Mouse (Mus musculus): ENCODE results near the gene Gm17521.
"Not testable (repeated sequence)": the region's sequence is repeated elsewhere in the genome, so short reads cannot be mapped to it uniquely, and the experiment has no call there.

Gm17521 gene

DNA sequence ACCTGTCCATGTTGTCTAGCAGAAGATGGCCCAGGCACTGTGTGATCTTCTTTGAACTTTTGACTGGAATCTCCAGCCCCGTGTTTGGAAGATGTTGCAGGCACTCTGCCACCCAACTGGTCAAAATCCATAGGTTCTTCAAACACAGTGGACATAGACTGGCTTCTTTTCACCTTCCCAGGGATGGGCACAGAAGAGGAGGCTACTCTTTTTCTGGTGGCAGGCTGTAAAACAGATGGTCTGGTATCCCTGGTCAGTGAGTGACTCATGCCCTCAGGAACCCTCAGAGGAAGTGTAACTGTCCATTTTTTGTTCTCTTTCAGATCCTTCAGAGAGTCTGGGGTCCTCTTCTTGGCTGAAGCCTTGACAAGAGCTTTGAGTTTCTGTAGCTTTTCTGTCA lies at the start of gene Gm17521:
Gm17521 (minus strand) TSS at position 101 of the 400 bp plus-strand sequence.
- not testable (repeated sequence) for DNase-seq (ENCODE audit: low read depth)

- DNase-seq (ENCODE audit: low read depth), result no peak
Observed at GRCm38 (mm10) chrX:123043956-123044355, 14.5 kb upstream of the Gm17521 start.

- no peak for DNase-seq (ENCODE audit: low read depth)
Observed at GRCm38 (mm10) chrX:123043516-123043915, 14.0 kb upstream of the Gm17521 start.
